Mouse (Mus musculus) hindbrain, embryonic 14.5 days (tissue): Measurements from ENCODE around the gene Exoc1. TPM values are rescaled to one million over a fixed set of nuclear protein-coding genes. Genes with fewer than 3 reads are reported as not detected.

Source experiments
- polyA plus RNA-seq: library from polyadenylated mRNA; unstranded; fragments of >200 nt; fragmentation: Nextera tagmentation; extraction: Ambion mirVana; gene quantifications from 2 replicates; pipeline ENCODE4 v1.2.1, GENCODE M21; 2014

The Exoc1 gene
- polyA plus RNA-seq, 1 experiment from 2014 or later = 59.1 TPM

Other genes starting within 250 kb of the Exoc1 start
- gene Clock, start 224.5 kb upstream of the Exoc1 start, polyA plus RNA-seq = 16.5 and 19.2 TPM in 2 replicates
- not detected in 2 replicates for gene Pdcl2, start 198.2 kb upstream of the Exoc1 start, polyA plus RNA-seq
- 1.8 and 2.2 TPM in 2 replicates for gene Nmu, start 165.5 kb upstream of the Exoc1 start, polyA plus RNA-seq
- gene Gm7271, start 45.3 kb upstream of the Exoc1 start, polyA plus RNA-seq = 0.61 TPM in 1 of 2 replicates, not detected in the other
- gene Cep135, start 59.4 kb downstream of the Exoc1 start, polyA plus RNA-seq = 3.6 and 4.2 TPM in 2 replicates
- 51.0 and 56.9 TPM in 2 replicates for gene C530008M17Rik, start 127.2 kb downstream of the Exoc1 start, polyA plus RNA-seq